Mouse (Mus musculus) G1E (cell line): Measurements from ENCODE around the gene Arfgef2.

Source experiments
- CTCF ChIP-seq: IDR thresholded peaks from 2 replicates; pipeline ENCODE4 v1.5.1; 2012; ENCODE audit warnings: low read depth, low read length, inconsistent platforms, mixed read lengths
- GATA1 ChIP-seq: IDR thresholded peaks from 2 replicates; pipeline ENCODE4 v1.6.1; 2012; ENCODE audit warnings: borderline replicate concordance, low read length, inconsistent platforms, mixed read lengths
- POLR2AphosphoS5 ChIP-seq: IDR thresholded peaks from 2 replicates; pipeline ENCODE4 v1.6.1; 2012; ENCODE audit warnings: low read depth, low read length, inconsistent platforms; ENCODE audit not compliant: insufficient replicate concordance
- TAL1 ChIP-seq: conservative IDR thresholded peaks from 2 replicates; pipeline ENCODE4 v1.6.1; 2012; ENCODE audit warnings: low read depth, low read length, inconsistent platforms, mixed read lengths

DNA sequence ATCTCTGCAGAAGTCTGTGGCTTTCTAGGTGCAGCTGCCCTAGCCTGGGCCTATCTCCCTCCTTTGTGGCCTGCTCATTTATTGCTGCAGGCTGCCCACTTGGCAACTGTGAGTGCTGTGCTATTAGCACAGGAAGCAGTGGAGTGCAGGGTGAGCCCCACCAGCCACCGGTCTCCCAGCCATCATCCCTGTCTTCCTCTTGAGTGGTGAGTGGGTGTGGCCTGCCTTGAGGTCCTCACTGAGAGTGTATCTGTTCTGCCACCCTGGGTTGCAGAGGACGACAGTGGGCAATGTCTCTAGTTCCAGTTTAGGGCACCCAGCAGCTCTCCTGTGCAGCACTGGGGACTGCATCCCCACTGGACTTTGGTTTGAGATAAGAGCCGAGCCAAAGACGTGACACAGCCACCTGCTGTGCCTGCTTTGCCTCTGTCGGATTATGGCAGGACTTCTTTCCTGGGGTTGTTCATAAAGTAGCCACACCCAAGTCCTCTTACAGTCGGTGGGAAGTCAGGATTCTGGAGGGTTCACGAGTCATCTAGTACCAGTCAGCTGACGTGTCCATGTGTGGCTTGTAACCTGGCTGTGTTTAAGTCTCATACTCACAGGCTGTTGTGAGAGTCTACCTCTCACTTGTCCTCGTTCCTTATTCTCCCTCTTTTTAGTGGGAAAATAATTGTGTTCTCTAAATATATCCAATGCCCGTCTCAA, 16.9 kb downstream of the Arfgef2 start:
- TF ChIP-seq CTCF, result no peak
- TF ChIP-seq GATA1, result no peak
- TF ChIP-seq POLR2AphosphoS5, result no peak
- TF ChIP-seq TAL1, result no peak
